Mouse (Mus musculus): ENCODE data around the gene Hexa.

- TF ChIP-seq CTCF (conservative IDR thresholded peaks at IDR 0.05; ENCODE audit: low read length) (no peak), NANOG (IDR thresholded peaks at IDR 0.05; ENCODE audit: borderline replicate concordance, low read length) (no peak)
Observed at GRCm38 (mm10) chr9:59542766-59543324, 3.5 kb downstream of the Hexa start.

Measured in E14TG2a.4 (cell line).